Mouse (Mus musculus): ENCODE results near the gene Antxr1.

Antxr1 gene

DNA sequence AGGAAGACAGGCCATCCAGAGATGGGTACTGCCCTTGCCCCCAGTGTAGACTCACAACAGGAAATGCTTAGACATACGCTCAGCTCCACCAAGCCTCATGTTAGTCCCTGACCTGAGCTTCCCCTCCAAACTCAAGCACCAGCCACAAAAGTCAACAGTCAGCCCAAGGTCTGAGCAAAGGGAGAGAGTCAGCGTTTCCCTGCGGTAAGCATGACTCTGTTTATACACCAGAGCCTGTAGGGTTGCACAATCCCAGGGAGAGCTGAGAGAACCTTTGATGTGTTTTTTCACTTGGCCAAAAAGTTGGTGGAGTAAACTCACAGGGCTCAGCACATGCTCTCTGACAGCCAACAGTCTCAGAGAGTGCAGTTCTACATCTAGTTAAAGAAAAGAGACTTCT lies 145.9 kb downstream of the Antxr1 start:
- no peak for DNase-seq (ENCODE audit: extremely low spot score, low spot score)

- DNase-seq (ENCODE audit: extremely low spot score, low spot score), result no peak
Observed at GRCm38 (mm10) chr6:87186988-87187387, 148.6 kb downstream of the Antxr1 start.

- no peak for DNase-seq (ENCODE audit: extremely low spot score, low spot score)
Observed at GRCm38 (mm10) chr6:87184418-87184817, 151.2 kb downstream of the Antxr1 start.

DNA sequence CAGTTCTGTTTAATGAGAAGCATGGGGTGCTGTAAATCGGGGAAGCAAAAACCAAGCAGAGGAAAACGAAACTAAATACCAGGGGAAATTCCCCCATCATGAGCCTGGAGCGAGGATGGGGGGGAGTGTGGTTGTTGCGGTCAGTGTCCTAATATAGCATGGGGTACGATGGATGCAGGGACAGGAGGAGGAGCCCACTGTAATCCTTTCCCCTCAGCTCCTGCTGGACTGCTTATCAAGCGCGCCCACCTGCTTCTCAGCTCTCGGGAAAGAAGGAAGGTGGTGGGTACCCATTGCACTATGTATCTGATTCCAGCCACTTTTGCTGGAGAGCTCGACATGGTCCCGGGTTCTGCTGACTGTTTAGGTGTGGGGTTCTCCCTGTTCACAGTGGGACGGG lies 151.6 kb downstream of the Antxr1 start:
- DNase-seq (ENCODE audit: extremely low spot score, low spot score), result no peak

DNA sequence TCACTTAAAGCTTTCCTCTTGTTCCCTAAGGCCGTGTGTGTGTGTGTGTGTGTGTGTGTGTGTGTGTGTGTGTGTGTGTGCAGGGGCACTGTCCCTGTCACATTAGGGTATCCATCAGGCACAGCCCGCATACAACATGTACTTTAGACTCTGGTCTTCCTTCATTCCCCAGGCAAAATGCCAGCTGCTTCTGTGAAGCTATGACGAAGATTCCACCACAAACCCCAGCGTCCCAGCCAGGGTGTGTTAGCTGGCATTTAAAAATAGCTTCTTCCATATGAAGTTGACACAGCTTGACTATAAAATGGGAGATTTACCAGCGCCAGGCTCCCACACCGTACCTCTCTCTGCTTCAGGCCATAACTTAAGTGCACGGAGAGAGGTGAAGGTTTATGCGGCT lies 152.5 kb downstream of the Antxr1 start:
- no peak for DNase-seq (ENCODE audit: extremely low spot score, low spot score)

GRCm38 (mm10) chr6:87182736-87183135 lies 152.9 kb downstream of the Antxr1 start:
- DNase-seq (ENCODE audit: extremely low spot score, low spot score), result no peak

DNA sequence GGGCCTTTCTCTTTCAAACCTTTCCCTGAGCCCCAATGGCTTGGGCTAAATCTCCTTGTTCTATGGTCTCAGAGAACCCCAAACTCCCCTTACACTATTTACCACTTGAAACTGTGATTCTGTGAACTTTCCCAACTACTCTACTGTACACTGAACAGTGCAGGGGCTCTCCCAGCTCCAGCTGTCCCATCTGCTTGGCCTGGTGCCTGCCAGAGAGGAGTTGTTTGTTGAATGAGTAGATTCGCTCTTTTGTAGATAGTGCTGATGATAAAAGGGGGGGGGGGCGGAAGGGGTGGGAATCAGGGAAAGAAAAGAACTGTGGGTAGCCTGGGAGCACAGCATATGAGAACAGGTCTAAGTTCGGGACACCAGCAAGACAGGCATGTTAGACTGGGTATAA lies 164.2 kb downstream of the Antxr1 start:
- DNase-seq (ENCODE audit: extremely low spot score, low spot score), result no peak

DNA sequence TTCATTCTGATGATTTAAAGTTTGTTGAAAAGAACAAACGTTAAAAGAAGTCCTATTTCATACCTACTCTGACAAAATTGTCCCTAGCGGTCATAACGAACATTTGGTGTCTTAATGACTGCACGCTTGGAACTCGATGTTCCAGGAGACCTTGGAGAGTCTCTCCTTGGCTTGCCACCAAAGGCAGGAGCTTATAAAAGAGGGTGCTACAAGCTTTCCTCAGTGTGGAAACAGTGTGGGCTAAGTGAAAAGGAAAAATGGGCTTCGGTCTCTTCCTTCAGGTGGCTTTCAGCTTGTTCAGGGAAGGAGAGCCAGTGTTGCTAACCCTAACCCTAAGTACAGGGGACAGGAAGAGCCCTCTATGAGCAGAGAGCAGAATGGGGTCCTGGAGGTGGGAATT lies 164.7 kb downstream of the Antxr1 start:
- DNase-seq (ENCODE audit: extremely low spot score, low spot score), result no peak

DNA sequence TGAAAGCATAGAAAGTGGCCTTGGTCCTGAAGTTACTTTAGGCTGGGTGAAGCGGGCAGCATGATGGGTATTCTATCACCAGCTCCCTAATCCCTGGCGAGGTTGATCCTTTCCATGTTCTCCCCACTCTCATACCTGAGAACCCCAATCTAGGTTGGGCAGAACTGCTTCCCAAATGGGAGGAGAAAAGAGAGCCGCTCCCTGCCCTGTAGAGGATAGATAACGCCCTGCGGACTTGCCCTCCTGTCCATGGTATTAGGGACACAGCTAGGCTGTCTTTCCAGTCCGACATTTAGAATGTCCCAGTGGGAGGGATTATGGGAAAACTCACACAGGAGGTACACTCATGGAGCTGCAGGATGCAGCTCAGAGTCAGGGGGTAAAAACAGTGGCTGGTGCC lies 165.3 kb downstream of the Antxr1 start:
- no peak for DNase-seq (ENCODE audit: extremely low spot score, low spot score)

DNA sequence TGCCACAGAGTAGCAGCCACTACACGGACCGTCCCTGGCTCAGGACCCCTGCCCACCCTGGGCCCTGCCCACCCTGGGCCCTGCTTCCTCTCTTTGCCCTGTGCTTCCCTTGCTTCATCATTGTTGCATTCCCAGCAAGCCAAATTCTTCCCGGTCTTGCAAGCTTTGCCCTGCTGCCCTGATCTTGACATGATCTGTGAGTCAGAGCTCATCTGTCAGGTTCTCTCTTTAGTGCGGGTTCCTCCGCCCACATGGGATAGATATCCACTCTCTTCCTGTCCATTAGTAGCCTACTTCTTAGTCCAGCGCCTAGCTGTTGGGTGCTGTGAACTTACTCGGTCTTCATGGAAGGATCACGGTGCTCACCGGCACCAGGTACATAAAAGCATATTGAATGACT lies 167.6 kb downstream of the Antxr1 start:
- no peak for DNase-seq (ENCODE audit: extremely low spot score, low spot score)

GRCm38 (mm10) chr6:87166673-87167305 lies 168.8 kb downstream of the Antxr1 start:
- no peak for DNase-seq (ENCODE audit: extremely low spot score, low spot score)

DNA sequence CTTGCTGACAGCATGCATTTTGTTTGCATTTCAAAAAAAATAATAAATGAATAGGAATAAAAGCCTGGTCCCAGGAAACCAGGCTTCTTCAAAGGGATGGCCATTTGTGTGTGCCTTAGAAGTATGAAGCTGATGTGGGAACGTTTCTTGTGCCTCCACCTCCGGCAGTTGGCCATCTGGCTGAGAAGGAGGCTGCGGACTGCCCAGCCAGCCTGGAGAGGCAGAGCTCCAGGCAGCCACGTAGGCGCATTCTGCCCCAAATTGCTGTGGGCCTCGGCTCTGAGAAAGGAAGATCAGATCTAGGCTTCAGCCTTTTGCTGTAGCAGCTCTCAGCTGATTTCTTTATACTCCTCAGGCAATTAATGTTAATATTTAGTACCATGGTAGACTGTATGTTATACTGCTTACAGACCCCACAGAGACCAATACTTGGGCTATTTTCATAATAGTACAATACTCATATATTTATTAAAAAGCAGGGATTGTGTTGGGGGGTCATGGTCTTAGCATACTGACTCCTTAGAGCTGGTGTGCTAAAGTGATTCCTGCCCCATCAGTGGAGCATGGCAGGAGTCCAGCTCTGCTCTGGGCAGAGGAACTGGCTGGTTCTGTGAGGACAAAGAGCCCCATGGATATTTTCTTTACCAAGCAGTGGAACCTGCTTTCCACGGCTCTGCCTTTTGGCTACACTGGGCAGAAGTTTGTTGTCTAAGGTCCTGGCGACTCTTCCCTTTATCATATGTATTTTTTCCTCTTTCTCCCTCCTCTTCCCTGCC lies 169.9 kb downstream of the Antxr1 start:
- no peak for DNase-seq (ENCODE audit: extremely low spot score, low spot score)

GRCm38 (mm10) chr6:87161391-87162263 lies 174.0 kb downstream of the Antxr1 start:
- DNase-seq (ENCODE audit: extremely low spot score, low spot score), result no peak

DNA sequence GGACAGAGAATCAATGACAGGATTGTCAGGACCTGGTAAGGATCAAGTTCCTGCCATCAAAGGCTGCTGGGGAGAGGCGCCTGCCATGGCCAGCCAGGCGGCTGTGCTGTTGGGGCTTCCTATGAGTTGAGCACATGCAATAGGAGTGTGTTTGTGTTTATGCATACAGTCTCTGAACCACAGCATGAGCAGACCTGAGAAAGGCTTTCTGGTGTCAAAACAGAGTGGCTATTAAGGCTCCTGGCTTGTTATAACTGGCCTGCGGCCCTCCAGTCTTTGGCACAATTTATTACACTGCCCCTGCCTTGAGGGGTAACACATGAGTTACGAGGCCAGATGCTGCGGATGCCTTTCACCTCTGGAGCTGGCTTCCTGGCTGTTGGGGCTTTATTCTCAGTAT lies 175.4 kb downstream of the Antxr1 start:
- DNase-seq (ENCODE audit: extremely low spot score, low spot score), result no peak

- DNase-seq (ENCODE audit: extremely low spot score, low spot score), result no peak
Observed at GRCm38 (mm10) chr6:87158062-87158623, 177.5 kb downstream of the Antxr1 start.

DNA sequence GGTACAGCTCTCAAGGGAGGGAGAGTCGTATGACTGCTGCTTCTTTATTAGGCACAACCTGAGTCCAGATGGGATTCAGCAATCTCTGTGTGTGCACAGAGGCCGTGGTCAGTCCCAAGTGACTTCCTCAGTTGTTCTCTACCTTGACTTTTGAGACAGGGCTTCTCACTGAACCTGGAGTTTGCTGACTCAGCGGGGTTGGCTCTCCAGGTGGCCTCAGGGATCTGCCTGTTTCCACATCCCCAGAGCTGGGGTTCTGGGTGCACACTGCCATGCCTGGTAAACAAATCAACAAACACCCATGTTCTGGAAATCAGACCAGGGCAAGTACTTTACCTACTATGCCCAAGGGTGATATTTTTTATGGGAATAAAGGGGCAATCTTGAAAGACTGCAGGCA lies 181.8 kb downstream of the Antxr1 start:
- DNase-seq (ENCODE audit: extremely low spot score, low spot score), result no peak

DNA sequence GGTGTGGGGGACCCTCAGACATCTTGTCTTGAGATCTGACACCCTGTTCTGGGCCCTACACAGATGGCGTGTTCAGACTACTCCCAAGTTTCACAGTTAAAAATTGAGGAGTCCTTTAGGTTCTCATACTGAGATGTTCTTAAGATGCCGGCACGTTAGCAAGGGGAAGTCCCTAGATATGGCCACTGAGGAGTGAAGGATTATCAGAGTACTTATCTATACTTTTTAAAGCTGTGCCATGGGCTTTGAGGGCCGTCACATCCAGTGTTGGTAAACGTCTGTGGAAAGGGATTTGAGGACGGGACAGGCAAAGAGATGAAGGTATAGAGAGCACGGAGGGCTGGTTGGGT lies 182.4 kb downstream of the Antxr1 start:
- DNase-seq (ENCODE audit: extremely low spot score, low spot score), result no peak

DNA sequence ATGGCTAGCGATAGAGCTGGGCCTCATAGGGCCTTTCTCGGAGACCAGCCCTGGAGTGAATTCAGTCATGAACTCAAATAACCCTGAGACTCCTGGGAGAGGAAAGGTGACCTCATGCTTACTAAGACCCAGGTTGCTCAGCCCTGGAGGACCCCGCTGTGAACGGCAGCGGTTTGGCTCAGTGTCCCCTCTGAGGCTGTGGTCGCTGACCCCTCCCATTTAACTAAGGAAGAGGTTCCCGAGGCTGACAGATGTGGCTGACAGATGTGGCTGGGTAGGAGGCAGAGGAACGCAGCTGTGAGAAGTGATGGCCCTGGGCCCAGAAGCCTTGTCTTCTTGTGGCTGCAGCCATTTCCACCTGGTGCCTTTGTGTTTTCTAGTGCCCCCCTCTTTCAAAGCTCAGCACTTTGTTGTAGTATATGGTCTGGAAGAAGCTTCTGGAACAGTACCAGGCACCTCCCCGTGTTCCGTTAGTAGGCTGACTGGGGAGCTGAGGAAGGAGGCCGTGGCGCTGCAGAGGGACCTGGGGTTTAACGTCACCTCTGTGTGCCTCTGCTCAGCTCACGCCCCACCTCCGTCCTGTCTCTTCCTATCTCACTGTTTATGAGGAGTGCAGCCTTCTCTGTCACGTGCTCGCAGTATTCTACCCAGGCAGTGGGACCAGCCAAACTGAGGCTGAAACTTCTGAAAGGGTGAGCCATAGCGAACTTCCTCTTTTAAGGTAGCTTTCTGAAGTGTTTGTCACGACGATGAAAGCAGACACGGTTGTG lies 183.0 kb downstream of the Antxr1 start:
- no peak for DNase-seq (ENCODE audit: extremely low spot score, low spot score)

DNA sequence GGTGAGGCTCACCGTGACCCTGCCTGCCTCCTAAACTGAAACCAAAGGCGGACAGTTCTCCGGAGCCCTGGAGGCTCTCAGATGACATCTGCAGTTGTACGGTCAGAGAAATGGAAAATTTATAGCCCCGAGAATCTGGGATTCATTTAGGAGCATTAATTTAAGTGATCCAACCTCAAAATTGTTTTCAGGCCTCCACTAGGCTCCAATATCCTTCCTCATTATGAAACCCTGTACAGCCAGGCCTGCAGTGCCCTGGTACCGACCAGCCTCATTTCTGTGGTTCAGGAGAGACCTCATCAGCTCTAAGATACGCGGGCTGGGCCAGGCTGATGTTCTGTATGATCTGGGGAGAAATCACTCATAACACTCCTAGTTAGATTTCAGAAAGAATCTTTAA lies 184.2 kb downstream of the Antxr1 start:
- no peak for DNase-seq (ENCODE audit: extremely low spot score, low spot score)

GRCm38 (mm10) chr6:87150471-87150870 lies 185.2 kb downstream of the Antxr1 start:
- DNase-seq (ENCODE audit: extremely low spot score, low spot score), result no peak

GRCm38 (mm10) chr6:87147921-87148320 lies 187.7 kb downstream of the Antxr1 start:
- no peak for DNase-seq (ENCODE audit: extremely low spot score, low spot score)

Measured in neural tube, embryonic 10.5 days (tissue).